Mouse (Mus musculus) erythroblast, embryonic 14.5 days (primary cell): ENCODE results near the gene Hydin.

ENCODE experiments used
- GATA1 ChIP-seq: IDR thresholded peaks from 2 replicates; pipeline ENCODE4 v1.6.1; 2012; ENCODE audit warnings: low read length, inconsistent platforms, mixed read lengths
- TAL1 ChIP-seq: IDR thresholded peaks from 3 replicates; pipeline ENCODE4 v1.6.1; 2012; ENCODE audit warnings: low read length, inconsistent platforms, mixed read lengths

- TF ChIP-seq TAL1 (no peak), GATA1 (no peak)
These were observed 236.1 kb downstream of the Hydin start for GRCm38 (mm10) chr8:110502880-110503279.
